In genomic region chr19:6445761-6446423, GRCm38 (mm10) we compare ENCODE assay signal across 13 mouse cellular contexts. TPM values are rescaled to one million over a fixed set of nuclear protein-coding genes. Genes with fewer than 3 reads are reported as not detected.
DNase-seq lines count a peak whose midpoint lies in the region; ATAC-seq and TF ChIP-seq lines count a peak whose summit lies in the region.
"Had no signal": no experiment of that assay in that cellular context is flagged by ENCODE, and none has a peak within 500 bp of the region (broad histone marks: within the 10 kb centered on the region; RNA-seq: fewer than 3 reads in every experiment).

No protein-coding gene starts in this region.

- intact Hi-C loops in gastrocnemius, adult 2 months (cut with DNase I): no loop called here

- no peaks in the 10 kb centered on the region for H3K27me3 ChIP-seq in forebrain, embryonic 16.5 days (replicated peaks; ENCODE audit: control insufficient read depth, insufficient read depth, low read length)
- H3K27me3 ChIP-seq in midbrain, embryonic 16.5 days (ENCODE audit: control insufficient read depth, insufficient read depth, low read depth, low read length): no peaks in the 10 kb centered on the region

- no peaks in the 10 kb centered on the region for H3K9me3 ChIP-seq in forebrain, embryonic 16.5 days (ENCODE audit: control insufficient read depth, low read length)
- no peaks in the 10 kb centered on the region for H3K9me3 ChIP-seq in midbrain, embryonic 16.5 days (replicated peaks; ENCODE audit: control insufficient read depth, low read length, poor library complexity, severe bottlenecking)

- no peak for DNase-seq in layer of hippocampus, adult 2 months (ENCODE audit: low spot score in 2 of 2)
- no peak for DNase-seq in layer of hippocampus, postnatal 25 days (ENCODE audit: extremely low spot score in 1 of 2, low spot score in 1 of 2)
- DNase-seq in brain, embryonic 14.5 days (ENCODE audit: low read depth): peak; percentile 96
- no peak for DNase-seq in Muller cell, postnatal 12 days (ENCODE audit: inconsistent ontology term)
- no peak for DNase-seq in gastrocnemius, adult 2 months
- no peak for DNase-seq in liver
- DNase-seq: cerebellum, postnatal 36 days; heart, adult 18-20 months had no signal

- peak overlapping the region; percentile 42 for H3K4me2 ChIP-seq in forebrain, embryonic 16.5 days (ENCODE audit: low read length)
- H3K4me2 ChIP-seq in midbrain, embryonic 16.5 days (ENCODE audit: low read length): peak overlapping the region; percentile 49

- no peak for TF ChIP-seq CTCF in layer of hippocampus, adult 2 months (conservative IDR thresholded peaks at IDR 0.05)
- TF ChIP-seq CTCF in brain, embryonic 14.5 days (IDR thresholded peaks at IDR 0.05; ENCODE audit: borderline replicate concordance, extremely low read depth, insufficient read depth, insufficient read length): no peak
- no peak for TF ChIP-seq CTCF in gastrocnemius, adult 2 months (IDR thresholded peaks at IDR 0.05)

- H3K4me1 ChIP-seq in forebrain, embryonic 16.5 days (replicated peaks; ENCODE audit: control insufficient read depth, insufficient read depth, low read length): peaks cover 52% of the 10 kb centered on the region
- peaks cover 93% of the 10 kb centered on the region for H3K4me1 ChIP-seq in midbrain, embryonic 16.5 days (ENCODE audit: control insufficient read depth, insufficient read depth, low read length)

- no peaks in the 10 kb centered on the region for H3K36me3 ChIP-seq in forebrain, embryonic 16.5 days (ENCODE audit: control insufficient read depth, insufficient read depth)
- H3K36me3 ChIP-seq in midbrain, embryonic 16.5 days (ENCODE audit: control insufficient read depth, insufficient read depth, low read length): no peaks in the 10 kb centered on the region

- WGBS in forebrain, embryonic 16.5 days: 5% methylated on average over 10 of the region's 10 CpGs
- 7% methylated on average over 10 of the region's 10 CpGs for WGBS in midbrain, embryonic 16.5 days

- H3K27ac ChIP-seq in layer of hippocampus, adult 2 months: peak overlapping the region; percentile 80
- H3K27ac ChIP-seq in forebrain, embryonic 16.5 days (ENCODE audit: low read length): peak overlapping the region; percentile 64
- H3K27ac ChIP-seq in midbrain, embryonic 16.5 days (ENCODE audit: low read length): peak overlapping the region; percentile 90
- H3K27ac ChIP-seq in gastrocnemius, adult 2 months: no peak overlapping the region
- H3K27ac ChIP-seq: liver, embryonic 14.5 days had no signal

- peak; percentile 88 for ATAC-seq in forebrain, embryonic 16.5 days
- peak; percentile 88 for ATAC-seq in midbrain, embryonic 16.5 days
- ATAC-seq: activated CD4-positive, CD25-positive, alpha-beta regulatory T cell, adult 4 months; intestine, embryonic 16.5 days had no signal

- no peak for TF ChIP-seq POLR2A in brain, embryonic 14.5 days (IDR thresholded peaks at IDR 0.05; ENCODE audit: borderline replicate concordance, extremely low read depth, insufficient read depth, insufficient read length, poor library complexity, severe bottlenecking)

- H3K4me3 ChIP-seq in layer of hippocampus, adult 2 months: no peak overlapping the region
- no peak overlapping the region for H3K4me3 ChIP-seq in forebrain, embryonic 16.5 days (replicated peaks; ENCODE audit: low read length)
- H3K4me3 ChIP-seq in midbrain, embryonic 16.5 days (ENCODE audit: low read depth, low read length): peak overlapping the region; percentile 1; the same call in 1 of the 2 replicates
- H3K4me3 ChIP-seq in gastrocnemius, adult 2 months: no peak overlapping the region

- peak overlapping the region; percentile 43 for H3K9ac ChIP-seq in forebrain, embryonic 16.5 days (replicated peaks; ENCODE audit: low read depth, low read length)
- peak overlapping the region; percentile 58 for H3K9ac ChIP-seq in midbrain, embryonic 16.5 days (ENCODE audit: low read depth, low read length)
- H3K9ac ChIP-seq: liver, embryonic 14.5 days had no signal

RNA-seq across cellular contexts. Expression of gene Nrxn2, which starts 27.4 kb away (rescaled TPM):
- total RNA-seq in layer of hippocampus, adult 2 months (2021): 100 to 1,000 TPM; 405 to 437 TPM
- 100 to 1,000 TPM; 404 to 465 TPM for total RNA-seq in layer of hippocampus, postnatal 25 days (2021)
- 159 and 311 TPM in 2 replicates for polyA plus RNA-seq in brain, embryonic 14.5 days (2012; rRNA removed)
- polyA plus RNA-seq in forebrain, embryonic 16.5 days (2015; fragmentation: Nextera tagmentation; extraction: Ambion mirVana): 28.1 and 28.5 TPM in 2 replicates
- 30.4 and 37.5 TPM in 2 replicates for polyA plus RNA-seq in midbrain, embryonic 16.5 days (2015; fragmentation: Nextera tagmentation; extraction: Ambion mirVana)
- 1 to 10 TPM in 1 of 2 experiments, under 1 TPM in 1; 0.77 to 2.0 TPM for total RNA-seq in gastrocnemius, adult 2 months (2021)

RNA-seq across cellular contexts. Expression of gene Rasgrp2, which starts 46.8 kb away (rescaled TPM):
- 10 to 100 TPM; 31.3 to 36.7 TPM for total RNA-seq in layer of hippocampus, adult 2 months (2021)
- 10 to 100 TPM; 29.3 to 29.8 TPM for total RNA-seq in layer of hippocampus, postnatal 25 days (2021)
- 46.0 and 53.1 TPM in 2 replicates for polyA plus RNA-seq in brain, embryonic 14.5 days (2012; rRNA removed)
- 48.8 and 60.8 TPM in 2 replicates for polyA plus RNA-seq in forebrain, embryonic 16.5 days (2015; fragmentation: Nextera tagmentation; extraction: Ambion mirVana)
- 91.4 and 139 TPM in 2 replicates for polyA plus RNA-seq in midbrain, embryonic 16.5 days (2015; fragmentation: Nextera tagmentation; extraction: Ambion mirVana)
- 10 to 100 TPM; 14.9 to 24.6 TPM for total RNA-seq in gastrocnemius, adult 2 months (2021)

Comparison
In these comparisons a context has a peak if more than half of its experiments do, and no peak if none do; other contexts are left out.
1. RNA of gene Nrxn2, which starts 27.4 kb away (total RNA-seq): 404 to 465 TPM in layer of hippocampus, postnatal 25 days and 405 to 437 TPM in layer of hippocampus, adult 2 months; 0.77 to 2.0 TPM in gastrocnemius, adult 2 months; every median in the first group is over 100 times any median in the second.